In genomic region chr9:110810051-110810450, GRCm38 (mm10) we compare ENCODE assay signal across 22 mouse cellular contexts.
DNase-seq lines count a peak whose midpoint lies in the region; ATAC-seq lines count a peak whose summit lies in the region.
"Had no signal": no experiment of that assay in that cellular context is flagged by ENCODE, and none has a peak within 500 bp of the region (broad histone marks: within the 10 kb centered on the region; RNA-seq: fewer than 3 reads in every experiment).

No protein-coding gene starts in this region.

- ATAC-seq in frontal cortex, adult (ENCODE audit: low TSS enrichment): peak; percentile 72; the same call in 1 of the 2 replicates
- ATAC-seq: CD4-positive, CD25-positive, alpha-beta regulatory T cell, adult 4 months; forebrain, embryonic 13.5 days; forebrain, embryonic 16.5 days; hindbrain, postnatal 0 days; inflammation-experienced regulatory T-cells, adult 6 months; intestine, embryonic 16.5 days had no signal

- DNase-seq in frontal cortex, postnatal 10 days (ENCODE audit: low spot score in 2 of 2): no peak
- DNase-seq in right cerebral cortex, postnatal 25 days: peak; percentile 10
- no peak for DNase-seq in right cerebral cortex, postnatal 36 days (ENCODE audit: low spot score in 2 of 2)
- peak; percentile 54 for DNase-seq in brain, adult 2 months (ENCODE audit: low read depth, low spot score)
- DNase-seq in spleen, postnatal 4 days (ENCODE audit: low spot score in 2 of 2): no peak
- DNase-seq in cerebellum, postnatal 4 days (ENCODE audit: low spot score in 2 of 2): no peak
- DNase-seq: adrenal gland, adult 2 months; adrenal gland, postnatal 14 days; cerebellum, adult 11-12 months; cerebellum, adult 8-10 months; cerebellum, postnatal 14 days; gastrocnemius, postnatal 25 days; heart, adult 18-20 months; heart, postnatal 10 days; heart, postnatal 36 days had no signal

Comparison
In these comparisons a context has a peak if more than half of its experiments do, and no peak if none do; other contexts are left out.
1. DNase-seq: peak in right cerebral cortex, postnatal 25 days (single experiment) and brain, adult 2 months (single experiment); none in frontal cortex, postnatal 10 days (0 of 2), right cerebral cortex, postnatal 36 days (0 of 2), spleen, postnatal 4 days (0 of 2) and cerebellum, postnatal 4 days (0 of 2).